Mouse (Mus musculus): ENCODE results near the gene Lsm14b.

The Lsm14b gene

DNA sequence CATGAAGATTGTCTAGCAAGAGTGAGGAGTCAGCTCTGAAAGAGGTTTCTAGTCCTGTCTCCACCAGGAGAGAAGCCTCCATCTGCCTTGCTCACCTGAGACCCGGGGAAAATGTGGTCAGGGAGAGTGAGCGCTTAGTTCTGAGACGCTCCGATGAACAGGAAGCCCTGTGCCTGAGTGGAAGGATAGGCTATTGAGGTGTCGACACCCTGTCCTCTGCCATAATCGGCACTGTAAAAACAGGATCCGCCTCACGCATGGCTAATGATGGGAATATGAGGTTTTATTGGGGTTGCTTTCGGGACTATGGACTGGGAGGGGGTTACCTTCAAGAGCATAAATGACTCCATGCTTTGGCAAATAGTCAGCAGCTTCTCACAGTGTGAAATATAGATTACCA, 6.2 kb upstream of the Lsm14b start:
- no peak for DNase-seq (ENCODE audit: low spot score in 2 of 2)

DNA sequence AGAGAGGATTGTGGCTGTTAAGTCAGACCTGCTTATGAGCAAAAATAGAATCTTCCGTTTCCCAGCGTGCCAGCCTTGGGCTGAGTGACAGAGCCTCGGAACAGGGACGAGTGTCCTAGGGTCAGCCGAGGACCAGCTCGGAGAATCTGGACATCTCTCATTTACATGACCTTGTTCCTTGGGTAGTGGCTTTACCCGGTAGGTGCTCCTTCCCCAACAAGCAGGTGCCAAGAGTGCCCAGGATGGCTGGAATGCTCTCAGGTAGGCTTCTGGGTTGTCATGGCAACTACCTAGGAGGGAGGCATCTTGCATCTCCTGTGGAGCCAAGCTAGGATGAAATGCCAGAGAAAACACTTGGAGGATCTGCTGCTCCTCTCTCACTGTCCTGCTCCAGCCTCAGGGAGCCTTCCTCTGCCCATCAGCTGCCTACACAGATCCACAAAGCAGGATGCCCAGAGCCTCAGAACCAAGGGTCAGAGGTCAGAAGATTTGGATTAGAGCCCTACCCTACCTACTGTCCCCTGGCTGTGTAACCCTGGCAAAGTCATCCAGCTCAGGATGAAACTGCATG, 4.6 kb upstream of the Lsm14b start:
- DNase-seq (ENCODE audit: low spot score in 2 of 2), result no peak

DNA sequence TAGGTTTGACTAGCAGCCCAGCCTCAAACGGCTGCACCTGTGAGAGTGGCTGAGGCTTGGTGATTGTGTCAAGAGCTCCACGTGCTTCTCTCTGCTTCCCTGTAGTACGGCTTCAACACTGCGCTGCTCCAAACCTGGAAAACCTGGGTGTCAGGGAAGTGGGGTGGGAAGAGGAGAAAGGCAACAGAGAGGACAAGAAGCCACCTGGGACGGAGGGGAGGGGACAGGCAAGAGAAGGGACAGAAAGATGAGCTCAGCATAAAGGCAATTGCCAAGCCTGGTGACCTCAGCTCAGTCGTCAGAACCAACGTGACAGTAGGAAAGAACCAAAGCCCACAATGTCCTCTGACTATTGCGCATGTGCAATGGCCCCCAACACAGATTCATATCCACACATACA, 3.9 kb upstream of the Lsm14b start:
- DNase-seq (ENCODE audit: low spot score in 2 of 2), result no peak

DNA sequence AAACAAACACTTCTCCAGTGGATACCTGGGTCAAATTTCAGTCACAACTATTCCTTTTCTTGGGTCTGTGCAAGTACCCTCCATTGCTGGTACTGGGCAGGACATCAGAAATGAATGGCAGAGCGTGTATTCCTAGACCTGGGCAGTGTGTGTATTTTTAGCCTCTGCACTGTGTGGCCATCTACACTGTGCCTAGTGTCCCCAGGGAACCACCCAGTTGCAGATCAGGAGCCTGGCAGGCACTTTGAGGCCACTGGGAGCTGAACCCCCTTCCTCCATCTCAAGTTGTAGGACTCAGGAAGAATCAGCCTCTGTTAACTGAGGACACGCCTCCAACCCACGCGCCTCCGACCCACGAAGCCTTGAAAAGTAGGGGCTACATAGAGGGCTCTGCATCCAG, 2.0 kb upstream of the Lsm14b start:
- DNase-seq (ENCODE audit: low spot score in 2 of 2), result no peak

DNA sequence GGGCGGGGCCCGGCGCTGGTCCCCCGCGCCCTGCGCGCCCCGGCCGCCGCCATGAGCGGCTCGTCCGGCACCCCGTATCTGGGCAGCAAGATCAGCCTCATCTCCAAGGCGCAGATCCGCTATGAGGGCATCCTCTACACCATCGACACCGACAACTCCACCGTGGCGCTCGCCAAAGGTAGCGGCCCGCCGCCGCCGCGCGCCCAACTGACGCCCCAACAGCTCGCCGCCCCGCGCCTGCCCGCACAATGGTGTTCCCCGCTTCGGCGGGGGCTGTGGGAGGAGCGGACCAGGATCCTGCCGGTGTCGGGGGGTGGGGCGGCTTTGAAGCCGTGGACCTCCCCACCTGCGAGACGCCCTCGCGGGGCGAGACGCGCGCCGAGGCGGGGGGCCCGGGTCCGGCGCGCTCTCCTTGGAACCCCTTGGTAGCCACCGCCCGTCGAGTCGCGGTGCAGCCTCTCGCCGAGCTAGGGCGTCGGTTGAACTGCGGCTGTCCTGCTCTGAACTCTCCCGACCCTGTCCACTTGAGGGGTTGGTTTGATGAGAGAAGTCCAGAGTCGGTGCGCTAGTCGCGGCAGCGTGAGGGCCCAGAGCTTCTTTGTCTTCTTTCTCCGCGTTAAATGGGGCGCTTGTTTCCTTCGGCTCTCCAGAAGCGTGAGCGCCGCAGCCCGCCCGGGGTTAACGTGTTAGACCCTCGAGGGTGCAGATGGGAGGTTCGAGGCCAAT, 511 bp downstream of the Lsm14b start:
- peak in 1 of 2 experiments; percentile 26 for DNase-seq (ENCODE audit: low spot score in 2 of 2)

DNA sequence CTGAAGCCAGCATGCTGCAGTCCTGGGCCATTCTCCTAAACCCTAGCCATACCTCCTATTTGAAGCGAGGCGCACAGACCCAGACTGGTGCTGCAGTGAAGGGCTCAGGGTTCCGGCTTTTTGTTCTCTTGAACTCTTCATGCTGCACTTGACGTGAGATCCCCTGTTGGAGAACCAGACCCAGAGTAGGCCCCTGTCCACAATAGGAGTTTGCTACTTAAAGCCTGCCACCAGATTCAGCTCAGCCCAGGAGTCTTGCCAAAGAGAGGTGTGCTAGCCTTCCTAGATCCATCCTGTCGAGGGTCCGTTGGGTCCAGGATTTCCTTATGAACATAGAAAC, 1.0 kb downstream of the Lsm14b start:
- no peak for DNase-seq (ENCODE audit: low spot score in 2 of 2)

DNA sequence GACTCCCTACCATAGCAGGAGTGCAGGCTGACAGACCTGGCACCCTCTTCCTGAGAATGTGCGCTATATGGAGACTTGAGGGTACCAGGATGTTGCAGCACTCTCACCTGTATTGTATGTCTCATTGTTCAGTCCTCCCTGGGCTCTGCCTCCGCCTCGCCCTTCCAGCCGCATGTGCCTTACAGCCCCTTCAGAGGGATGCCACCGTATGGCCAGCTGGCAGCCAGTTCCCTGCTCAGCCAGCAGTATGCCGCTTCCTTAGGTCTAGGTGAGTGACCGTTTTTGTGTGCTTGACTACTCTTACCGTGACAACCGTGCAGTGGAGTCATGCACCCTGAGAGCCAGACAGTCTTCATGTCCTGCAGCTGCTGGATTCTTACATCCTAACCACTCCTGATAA, 3.0 kb downstream of the Lsm14b start:
- no peak for DNase-seq (ENCODE audit: low spot score in 2 of 2)

DNA sequence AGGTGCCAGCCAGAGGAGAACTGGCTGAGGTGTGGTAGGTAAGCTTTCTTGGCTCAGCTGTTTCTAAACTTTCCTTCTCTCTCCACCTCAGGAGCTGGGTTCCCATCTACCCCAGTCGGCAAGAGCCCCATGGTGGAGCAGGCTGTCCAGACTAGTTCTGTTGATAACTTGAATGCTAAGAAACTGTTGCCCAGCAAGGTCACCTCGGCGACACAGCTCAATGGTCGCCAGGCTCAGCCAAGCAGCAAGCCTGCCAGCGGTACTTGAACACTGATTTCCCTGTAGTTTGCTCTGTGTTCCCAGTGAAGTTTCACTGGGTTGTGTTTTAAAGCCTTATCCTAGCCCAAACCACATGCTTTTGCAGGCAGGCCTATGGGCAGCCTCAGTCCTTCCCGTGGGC, 6.5 kb downstream of the Lsm14b start:
- DNase-seq (ENCODE audit: low spot score in 2 of 2), result no peak

DNA sequence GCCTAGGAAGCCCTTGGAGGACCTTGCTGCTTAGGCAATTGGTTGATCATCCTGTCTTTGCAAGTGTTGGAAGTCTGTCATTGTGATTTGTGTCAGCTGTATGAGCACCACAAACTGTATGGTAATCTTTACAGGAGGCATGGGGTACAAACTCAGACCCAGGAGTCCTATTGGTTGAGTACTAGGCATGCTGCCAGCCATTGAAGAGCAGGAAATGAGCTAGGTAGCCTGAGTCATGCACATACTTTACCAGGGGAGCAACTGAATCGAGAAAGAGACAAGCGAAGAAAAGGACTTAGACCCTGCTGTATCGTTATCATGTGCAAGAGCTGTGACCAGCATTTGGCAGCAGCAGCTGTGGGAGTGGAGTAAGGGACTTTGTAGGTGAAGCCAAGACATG, 8.1 kb downstream of the Lsm14b start:
- DNase-seq (ENCODE audit: low spot score in 2 of 2), result no peak

DNA sequence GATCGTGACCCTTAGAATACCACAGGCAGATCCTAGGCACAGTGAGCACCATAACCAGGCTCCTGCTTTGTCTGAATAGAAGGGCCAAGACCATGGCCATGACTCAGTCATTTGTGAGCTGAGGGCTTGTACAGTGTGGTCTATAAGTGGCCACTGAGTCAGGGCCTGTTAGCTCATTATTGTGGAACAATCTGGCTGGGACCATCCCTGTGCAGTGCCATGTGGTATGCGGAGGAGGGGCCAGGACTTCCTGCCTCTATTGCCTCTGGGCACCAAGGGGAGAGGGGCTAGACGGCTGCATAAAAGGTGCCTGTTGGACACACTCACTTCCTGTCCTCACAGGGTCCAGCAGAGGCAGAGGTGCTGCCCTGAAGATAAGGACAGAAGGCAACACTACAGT, 9.2 kb downstream of the Lsm14b start:
- DNase-seq (ENCODE audit: low spot score in 2 of 2), result no peak

DNA sequence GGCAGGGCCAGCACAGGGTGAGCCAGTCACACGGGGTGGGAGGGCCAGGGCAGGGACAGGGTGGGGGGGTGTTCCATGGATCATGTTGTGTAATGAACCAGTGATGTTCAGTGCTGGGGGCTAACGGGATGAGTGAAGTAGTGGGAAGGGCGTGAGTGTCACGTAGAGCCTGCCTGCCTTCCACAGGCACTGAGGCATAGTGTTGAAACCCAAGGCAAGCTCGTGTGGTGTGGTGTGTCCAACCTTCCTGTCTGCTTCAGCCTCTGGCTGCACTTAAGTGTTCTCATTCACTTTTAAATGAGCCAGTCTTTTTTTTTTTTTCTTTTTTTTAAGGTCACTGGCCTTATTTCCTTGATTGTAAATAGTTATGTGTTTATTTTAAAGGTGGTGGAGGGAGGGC, 10.0 kb downstream of the Lsm14b start:
- no peak for DNase-seq (ENCODE audit: low spot score in 2 of 2)

DNA sequence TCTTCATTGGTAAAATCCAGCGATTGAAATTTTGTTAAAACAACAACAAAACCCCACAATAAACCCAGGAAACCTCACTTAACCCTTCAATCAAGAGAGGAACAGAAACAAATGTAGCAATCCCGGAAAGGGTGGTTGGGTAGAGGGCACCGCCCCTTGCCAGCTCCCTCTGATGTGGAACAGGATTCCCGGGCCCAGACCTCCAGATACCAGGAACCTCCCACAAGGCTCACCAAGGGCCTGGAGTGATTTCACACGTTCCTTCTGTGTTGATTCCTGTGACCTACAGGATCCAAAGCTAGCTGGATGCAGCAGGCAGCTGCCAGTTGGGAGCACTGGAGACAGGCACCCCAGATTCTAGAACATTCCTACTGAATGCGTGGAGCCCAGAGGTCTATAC, 15.6 kb downstream of the Lsm14b start:
- no peak for DNase-seq (ENCODE audit: low spot score in 2 of 2)

DNA sequence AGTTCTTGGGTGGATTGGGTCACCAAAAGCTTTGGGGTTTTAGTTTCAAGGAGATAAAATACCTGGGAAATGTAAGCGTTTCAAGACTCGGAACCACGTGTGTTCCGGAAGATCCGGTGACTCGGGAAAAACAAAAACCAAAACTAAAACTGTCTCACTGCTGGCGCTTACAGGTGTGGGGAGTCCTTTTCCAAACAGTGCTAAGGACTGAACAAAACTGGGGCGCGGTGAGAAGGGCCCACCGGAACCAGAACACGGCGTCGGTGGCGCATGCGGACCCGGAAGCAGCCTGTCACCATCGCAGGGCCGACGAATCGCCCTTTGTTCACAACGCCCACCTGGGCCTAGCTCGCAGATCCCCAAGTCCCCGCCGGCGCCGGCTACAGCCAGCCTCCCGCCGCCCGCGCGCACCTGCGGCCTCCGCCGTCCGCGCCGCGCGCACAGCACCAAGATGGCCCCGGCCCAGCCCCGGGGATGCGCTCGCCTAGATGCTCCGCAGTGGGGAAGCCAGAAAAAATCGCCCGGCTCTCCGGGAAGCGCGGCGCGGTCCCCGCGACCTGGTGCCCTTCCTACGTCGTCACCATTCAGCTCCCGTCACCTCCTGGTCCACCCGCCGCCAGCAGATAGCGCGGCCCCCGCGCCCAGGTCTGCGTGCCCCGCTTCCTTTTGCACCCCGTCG, 16.9 kb downstream of the Lsm14b start:
- DNase-seq (ENCODE audit: low spot score in 2 of 2), result peak; percentile 28 to 31

DNA sequence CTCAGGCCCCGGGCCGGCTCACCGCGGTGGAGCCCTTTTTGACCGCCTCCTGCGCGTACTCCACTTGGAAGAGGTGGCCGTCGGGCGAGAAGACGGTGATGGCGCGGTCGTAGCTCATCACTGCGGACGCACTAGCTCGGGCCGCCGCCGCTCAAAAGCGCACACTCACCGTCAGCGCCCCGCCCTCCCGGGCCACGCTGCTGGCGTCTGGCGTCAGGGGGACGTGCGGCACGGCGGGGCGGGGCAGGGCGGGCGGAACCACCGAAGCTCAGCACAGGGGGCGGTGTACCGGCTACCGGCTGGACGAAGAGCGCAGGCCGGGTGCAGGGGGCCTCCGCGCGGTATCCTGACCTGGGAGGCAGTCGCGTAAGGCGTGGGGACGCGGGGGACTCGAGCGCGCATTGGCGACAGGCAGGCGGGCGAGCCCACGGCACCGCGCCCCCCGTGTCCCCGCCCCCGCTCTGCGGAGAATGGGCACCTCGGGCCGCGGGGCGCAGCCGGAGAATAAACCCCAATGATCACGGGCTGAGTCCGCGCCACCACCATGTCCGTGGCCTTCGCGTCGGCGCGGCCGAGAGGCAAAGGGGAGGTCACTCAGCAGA, 17.6 kb downstream of the Lsm14b start, which contains the start of the genes Psma7 and Ss18l1:
TSS of gene Psma7 (minus strand) at position 178 of the 602 bp plus-strand sequence.
TSS of gene Ss18l1 (plus strand) at position 254 of the 602 bp plus-strand sequence.
- peak; percentile 70 to 80 for DNase-seq (ENCODE audit: low spot score in 2 of 2)

DNA sequence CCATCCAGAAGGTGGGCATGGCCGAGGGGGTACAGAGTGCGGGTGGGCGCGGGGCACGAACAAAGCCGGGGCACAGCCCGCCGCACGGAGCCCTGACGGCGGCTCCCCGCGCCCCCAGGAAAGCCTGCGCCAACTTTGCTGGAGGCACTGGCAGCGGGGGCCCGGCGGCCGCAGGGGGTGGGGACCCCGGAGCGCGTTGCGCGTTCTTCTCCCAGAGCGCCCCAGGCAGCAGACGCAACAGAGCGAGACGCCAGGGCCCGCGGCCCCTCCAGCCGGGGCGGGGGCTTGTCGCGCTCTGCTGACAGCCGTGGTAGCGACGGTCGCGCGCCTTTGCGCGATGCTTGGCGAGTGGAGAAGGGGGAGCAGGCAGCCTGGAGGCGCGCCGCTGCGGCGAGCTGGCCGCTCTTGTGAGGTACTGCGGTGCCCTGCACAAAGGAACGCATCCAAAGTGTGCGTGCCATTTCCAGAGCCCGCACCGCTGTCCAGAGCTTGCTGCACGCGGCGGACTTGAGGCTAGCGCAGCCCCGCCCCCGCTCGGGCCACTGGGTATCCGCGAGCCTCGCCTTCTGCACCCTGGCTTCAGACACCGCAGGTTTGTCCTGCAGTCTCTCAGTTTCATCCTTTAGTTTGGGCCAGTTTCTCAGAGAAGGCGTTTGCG, 18.2 kb downstream of the Lsm14b start:
- DNase-seq (ENCODE audit: low spot score in 2 of 2), result peak; percentile 48 to 64

DNA sequence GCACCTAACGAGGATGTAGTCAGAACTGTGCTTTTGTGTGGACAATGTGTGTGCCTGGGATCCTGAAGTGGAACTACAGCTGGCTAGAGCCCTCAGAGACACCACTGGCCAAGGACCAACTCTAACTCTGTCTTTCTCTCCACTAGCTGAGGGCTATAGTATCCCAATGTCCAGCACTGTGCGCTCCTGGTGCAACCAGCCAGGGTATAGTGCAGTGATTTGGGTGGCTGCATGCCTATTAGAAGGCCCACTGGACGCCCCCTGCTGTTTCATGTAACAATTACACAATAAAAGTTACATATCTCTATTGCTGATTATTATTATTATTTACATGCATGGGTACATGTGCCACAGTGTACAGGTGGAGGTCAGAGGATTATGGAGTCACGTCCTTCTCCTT, 20.5 kb downstream of the Lsm14b start:
- DNase-seq (ENCODE audit: low spot score in 2 of 2), result no peak

DNA sequence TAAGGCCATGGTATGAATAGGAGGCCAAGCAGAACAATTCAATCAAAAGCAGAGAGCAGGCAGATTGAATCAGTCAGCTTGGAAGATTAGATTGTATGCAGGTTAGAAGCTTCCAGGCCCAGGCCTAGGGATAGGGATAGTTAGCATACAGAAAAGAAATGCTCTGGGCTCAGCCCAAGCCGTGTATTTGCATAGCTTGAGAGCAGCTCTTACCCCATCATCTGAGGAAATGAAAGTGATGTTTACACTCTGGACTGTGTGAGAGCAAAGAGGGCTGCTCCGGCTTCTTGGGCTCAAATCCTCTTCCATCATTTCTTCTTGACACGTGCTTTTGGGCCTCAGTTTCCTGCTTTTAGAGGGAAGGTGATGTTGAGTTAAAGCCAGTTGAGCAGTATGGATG, 22.8 kb downstream of the Lsm14b start:
- DNase-seq (ENCODE audit: low spot score in 2 of 2), result no peak

DNA sequence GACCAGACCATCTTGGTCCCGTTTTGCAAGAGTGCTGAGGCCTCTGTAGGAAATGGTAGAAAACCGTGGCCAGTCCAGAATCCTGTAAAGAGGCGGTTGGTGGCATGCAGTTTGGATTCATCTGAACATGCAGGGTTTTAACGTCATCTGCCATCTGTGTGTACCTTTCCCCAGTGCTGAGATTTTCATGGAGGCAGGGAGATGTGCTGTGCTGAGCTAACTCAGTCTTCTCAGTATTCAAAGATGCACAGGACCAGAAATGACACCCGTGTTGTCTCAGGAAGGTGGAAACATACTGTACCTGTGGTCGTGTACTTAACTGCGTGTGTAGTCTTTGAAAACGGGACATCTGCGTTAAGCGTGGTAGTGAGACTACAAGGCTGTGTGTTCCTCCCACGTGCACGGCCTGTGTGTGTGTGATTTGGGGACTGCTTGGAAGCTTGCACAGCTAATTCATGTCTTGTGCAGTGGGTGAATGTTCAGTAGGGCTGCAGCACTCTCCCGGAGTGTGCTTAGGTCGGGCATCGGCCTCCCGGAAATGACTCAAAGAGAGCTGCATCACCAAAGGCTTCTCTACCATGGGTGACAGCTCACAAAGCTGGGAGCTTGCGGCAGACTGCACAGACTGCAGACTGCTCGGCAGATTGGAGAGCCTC, 23.3 kb downstream of the Lsm14b start:
- peak in 1 of 2 experiments; percentile 30 for DNase-seq (ENCODE audit: low spot score in 2 of 2)

DNA sequence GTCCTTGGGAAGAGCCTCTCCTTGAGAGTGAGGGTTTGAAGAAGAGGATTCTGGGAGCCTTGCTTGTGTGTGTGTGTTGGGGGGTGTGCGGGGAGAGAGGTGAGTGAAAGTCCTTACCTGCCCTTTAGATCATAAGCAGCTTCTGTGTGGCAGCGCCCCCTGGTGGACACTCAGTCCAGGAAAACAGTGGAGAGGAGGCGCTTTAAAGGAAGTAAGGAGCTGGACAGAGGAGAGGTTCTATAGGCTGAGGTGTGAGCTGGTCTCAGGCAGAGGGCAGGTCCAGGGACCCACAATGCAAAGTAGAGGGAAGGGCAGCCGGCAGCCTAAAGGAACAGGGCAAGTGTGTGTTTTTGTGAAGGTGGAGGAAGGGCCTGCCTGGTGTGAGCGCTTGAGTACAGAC, 26.2 kb downstream of the Lsm14b start:
- peak; percentile 74 to 78 for DNase-seq (ENCODE audit: low spot score in 2 of 2)

DNA sequence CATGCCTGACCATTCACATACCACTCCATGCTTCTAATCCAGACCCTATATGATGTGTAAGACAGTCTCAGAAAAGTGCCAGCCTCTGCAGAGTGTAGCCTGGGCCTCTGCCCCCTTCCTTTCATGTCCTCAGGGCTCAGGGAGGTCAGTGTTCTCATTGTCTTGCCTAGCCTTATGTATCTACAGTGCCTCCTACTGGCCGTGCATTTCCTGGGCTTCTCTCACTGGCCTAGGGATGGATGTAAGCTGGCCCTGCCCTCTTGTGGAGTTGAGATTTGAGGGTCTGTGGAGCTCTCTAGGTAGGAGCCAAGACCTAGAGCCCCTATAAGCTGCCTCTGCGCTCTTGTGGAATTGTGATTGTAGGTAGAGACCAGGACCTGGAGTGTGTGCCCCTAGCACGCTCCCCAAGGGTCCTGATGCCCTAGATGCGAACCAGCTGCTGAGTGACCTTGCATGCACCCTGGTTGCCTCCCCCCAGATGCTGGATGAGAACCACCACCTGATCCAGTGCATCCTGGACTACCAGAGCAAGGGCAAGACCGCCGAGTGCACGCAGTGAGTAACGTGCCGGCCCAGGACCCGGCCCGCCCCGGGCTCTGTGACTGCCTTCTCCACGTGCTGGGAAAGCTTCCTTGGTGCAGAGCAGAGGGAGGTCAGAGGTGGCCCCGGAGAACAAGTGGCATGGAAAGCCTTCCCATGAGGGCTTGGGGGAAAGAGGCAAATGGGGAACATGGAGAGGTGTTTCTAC, 27.4 kb downstream of the Lsm14b start:
- no peak for DNase-seq (ENCODE audit: low spot score in 2 of 2)

DNA sequence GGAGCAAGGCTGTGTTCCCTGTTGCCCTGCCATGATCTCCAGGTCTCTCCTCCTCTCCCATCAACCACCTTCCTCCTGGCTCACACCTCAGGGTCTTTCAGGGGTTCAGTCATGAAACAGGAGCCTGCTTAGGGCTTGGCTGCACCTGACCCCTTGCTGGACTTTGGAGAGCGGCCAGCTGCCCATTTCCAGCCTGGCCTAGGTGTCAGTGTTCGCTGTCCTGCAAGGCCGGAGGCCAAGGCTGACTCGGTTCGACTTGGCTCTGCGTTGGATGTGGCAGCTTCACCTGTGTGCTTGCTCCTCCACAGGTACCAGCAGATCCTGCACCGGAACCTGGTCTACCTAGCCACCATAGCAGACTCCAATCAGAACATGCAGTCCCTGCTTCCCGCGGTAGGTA, 28.2 kb downstream of the Lsm14b start:
- DNase-seq (ENCODE audit: low spot score in 2 of 2), result no peak

Data from frontal cortex, postnatal 25 days (tissue).